Comparison of ENCODE assay signal across 8 mouse cellular contexts in genomic region chr17:5324236-5324876, GRCm38 (mm10).
DNase-seq lines count a peak whose midpoint lies in the region; ATAC-seq and TF ChIP-seq lines count a peak whose summit lies in the region.

No protein-coding gene starts in this region.

- ATAC-seq in intestine, embryonic 14.5 days (replicated peaks; ENCODE audit: low FRiP score, low TSS enrichment, low read depth) = peak; percentile 84
- ATAC-seq in liver, embryonic 14.5 days (ENCODE audit: insufficient read depth) = peak; percentile 71
- no peak for ATAC-seq in frontal cortex, adult (ENCODE audit: low TSS enrichment)

- no peak overlapping the region for H3K9ac ChIP-seq in intestine, embryonic 14.5 days (ENCODE audit: low read length)
- no peak overlapping the region for H3K9ac ChIP-seq in liver, embryonic 14.5 days (replicated peaks)

- no peak for TF ChIP-seq CTCF in liver, embryonic 14.5 days (IDR thresholded peaks at IDR 0.05; ENCODE audit: low read depth)

- peaks cover 59% of the 10 kb centered on the region for H3K36me3 ChIP-seq in intestine, embryonic 14.5 days (ENCODE audit: control insufficient read depth, insufficient read depth, low read length)
- H3K36me3 ChIP-seq in liver, embryonic 14.5 days (replicated peaks; ENCODE audit: control insufficient read depth, insufficient read depth, low read depth) = peaks cover 2% of the 10 kb centered on the region; the same call in 1 of the 2 replicates

- H3K27me3 ChIP-seq in intestine, embryonic 14.5 days (replicated peaks; ENCODE audit: control insufficient read depth, insufficient read depth, low read length) = no peaks in the 10 kb centered on the region
- H3K27me3 ChIP-seq in liver, embryonic 14.5 days (ENCODE audit: control insufficient read depth, insufficient read depth, low read length) = no peaks in the 10 kb centered on the region

- peak overlapping the region; percentile 80 for H3K27ac ChIP-seq in intestine, embryonic 14.5 days (ENCODE audit: low read depth)
- H3K27ac ChIP-seq in liver, embryonic 14.5 days = no peak overlapping the region

- no peak overlapping the region for H3K4me2 ChIP-seq in intestine, embryonic 14.5 days (ENCODE audit: low read length)
- no peak overlapping the region for H3K4me2 ChIP-seq in liver, embryonic 14.5 days (ENCODE audit: low read depth)

- no peak overlapping the region for H3K4me3 ChIP-seq in intestine, embryonic 14.5 days (ENCODE audit: low read depth, low read length)
- H3K4me3 ChIP-seq in liver, embryonic 14.5 days (ENCODE audit: insufficient read depth in 1 of 2, low read depth in 2 of 2, low read length in 2 of 2) = no peak overlapping the region

- H3K4me1 ChIP-seq in intestine, embryonic 14.5 days (replicated peaks; ENCODE audit: control insufficient read depth, insufficient read depth, low read length) = peaks cover 24% of the 10 kb centered on the region
- H3K4me1 ChIP-seq in liver, embryonic 14.5 days (replicated peaks; ENCODE audit: control insufficient read depth in 2 of 2, insufficient read depth in 2 of 2, low read length in 1 of 2) = peaks cover 0 to 7% of the 10 kb centered on the region in 2 experiments; a peak in 2 of 4 replicates

- DNase-seq in 3T3-L1 (ENCODE audit: low read depth, low spot score) = peak; percentile 58
- peak; percentile 37 for DNase-seq in cerebellum, adult 8-10 months
- peak; percentile 54 to 62 for DNase-seq in gastrocnemius, adult 8-10 months (ENCODE audit: low spot score in 2 of 2)
- DNase-seq in intestine, embryonic 14.5 days (ENCODE audit: low spot score) = peak; percentile 70
- DNase-seq in liver, embryonic 14.5 days (ENCODE audit: low read depth in 3 of 3, low spot score in 3 of 3) = peak in 1 of 3 experiments; percentile 7
- peak; percentile 32 for DNase-seq in retina, postnatal 7 days (ENCODE audit: low read depth, low spot score)
- DNase-seq in layer of hippocampus, postnatal 36 days = no peak

- WGBS in intestine, embryonic 14.5 days = 7% methylated on average over 10 of the region's 10 CpGs
- 59% methylated on average over 10 of the region's 10 CpGs for WGBS in liver, embryonic 14.5 days (ENCODE audit: insufficient replicate concordance)

- no peaks in the 10 kb centered on the region for H3K9me3 ChIP-seq in intestine, embryonic 14.5 days (ENCODE audit: control insufficient read depth, low read length)
- no peaks in the 10 kb centered on the region for H3K9me3 ChIP-seq in liver, embryonic 14.5 days (ENCODE audit: control insufficient read depth, low read length)

- TF ChIP-seq EP300 in liver, embryonic 14.5 days (IDR thresholded peaks at IDR 0.05; ENCODE audit: low read depth) = no peak

Comparison
In these comparisons a context has a peak if more than half of its experiments do, and no peak if none do; other contexts are left out.
1. DNase-seq: peak in 3T3-L1 (single experiment), cerebellum, adult 8-10 months (single experiment), gastrocnemius, adult 8-10 months (2 of 2), intestine, embryonic 14.5 days (single experiment) and retina, postnatal 7 days (single experiment); none in layer of hippocampus, postnatal 36 days (0 of 2).